Mouse (Mus musculus): ENCODE measurements around the gene Synpo2l.

Synpo2l gene

GRCm38 (mm10) chr14:20681742-20682141 is 13.6 kb upstream of the Synpo2l start:
- no peak for DNase-seq (ENCODE audit: low read depth)

GRCm38 (mm10) chr14:20677906-20678305 is 9.8 kb upstream of the Synpo2l start:
- no peak for DNase-seq (ENCODE audit: low read depth)

- DNase-seq (ENCODE audit: low read depth): peak; percentile 100
Measured at GRCm38 (mm10) chr14:20674064-20674833, 6.1 kb upstream of the Synpo2l start, which contains the start of gene Sec24c. Sec24c (plus strand) TSS chr14:20674308.

- DNase-seq (ENCODE audit: low read depth): no peak
Measured at GRCm38 (mm10) chr14:20673735-20674063, 5.5 kb upstream of the Synpo2l start.

GRCm38 (mm10) chr14:20672990-20673389 is 4.8 kb upstream of the Synpo2l start:
- peak; percentile 64 for DNase-seq (ENCODE audit: low read depth)

- no peak for DNase-seq (ENCODE audit: low read depth)
Measured at GRCm38 (mm10) chr14:20667469-20667868, 685 bp downstream of the Synpo2l start.

- no peak for DNase-seq (ENCODE audit: low read depth)
Measured at GRCm38 (mm10) chr14:20664436-20664835, 3.7 kb downstream of the Synpo2l start.

- DNase-seq (ENCODE audit: low read depth): no peak
Measured at GRCm38 (mm10) chr14:20663601-20664000, 4.6 kb downstream of the Synpo2l start.

- no peak for DNase-seq (ENCODE audit: low read depth)
Measured at GRCm38 (mm10) chr14:20662740-20663139, 5.4 kb downstream of the Synpo2l start.

GRCm38 (mm10) chr14:20661661-20662331 is 6.4 kb downstream of the Synpo2l start:
- DNase-seq (ENCODE audit: low read depth): no peak

GRCm38 (mm10) chr14:20660827-20661660 is 7.1 kb downstream of the Synpo2l start:
- DNase-seq (ENCODE audit: low read depth): peak; percentile 97

- DNase-seq (ENCODE audit: low read depth): no peak
Measured at GRCm38 (mm10) chr14:20659687-20660086, 8.5 kb downstream of the Synpo2l start.

- no peak for DNase-seq (ENCODE audit: low read depth)
Measured at GRCm38 (mm10) chr14:20658902-20659301, 9.3 kb downstream of the Synpo2l start.

GRCm38 (mm10) chr14:20658326-20658725 is 9.8 kb downstream of the Synpo2l start:
- no peak for DNase-seq (ENCODE audit: low read depth)

- no peak for DNase-seq (ENCODE audit: low read depth)
Measured at GRCm38 (mm10) chr14:20656361-20656760, 11.8 kb downstream of the Synpo2l start, which contains the start of gene Myoz1. Myoz1 (minus strand) TSS chr14:20656540.

- no peak for DNase-seq (ENCODE audit: low read depth)
Measured at GRCm38 (mm10) chr14:20655731-20656130, 12.4 kb downstream of the Synpo2l start.

- DNase-seq (ENCODE audit: low read depth): no peak
Measured at GRCm38 (mm10) chr14:20654690-20655421, 13.3 kb downstream of the Synpo2l start.

- DNase-seq (ENCODE audit: low read depth): no peak
Measured at GRCm38 (mm10) chr14:20651722-20652256, 16.4 kb downstream of the Synpo2l start.

GRCm38 (mm10) chr14:20651000-20651399 is 17.2 kb downstream of the Synpo2l start:
- DNase-seq (ENCODE audit: low read depth): no peak

- no peak for DNase-seq (ENCODE audit: low read depth)
Measured at GRCm38 (mm10) chr14:20646381-20646780, 21.8 kb downstream of the Synpo2l start.

GRCm38 (mm10) chr14:20645547-20645946 is 22.6 kb downstream of the Synpo2l start:
- DNase-seq (ENCODE audit: low read depth): no peak

All from c-Kit-positive CD71-negative TER-119-negative erythroid progenitor cells, embryonic 14.5 days (primary cell).